Mouse (Mus musculus): Measurements from ENCODE around the gene Atp5j2. TPM values are rescaled to one million over a fixed set of nuclear protein-coding genes. Genes with fewer than 3 reads are reported as not detected.
A peak's percentile ranks its signal among the peaks of the same experiment; 100 is the strongest.

Gene Atp5j2
- total and polyA plus RNA-seq, 3 experiments, result 493 to 733 (median 543) TPM

- TF ChIP-seq TCF12 (IDR thresholded peaks at IDR 0.05; ENCODE audit: low read depth, low read length) (peak; percentile 59), HCFC1 (IDR thresholded peaks at IDR 0.05; ENCODE audit: low read depth, low read length) (no peak), ZNF384 (IDR thresholded peaks at IDR 0.05; ENCODE audit: low read depth, low read length) (no peak; the same call in 1 of the 2 replicates), ELF1 (IDR thresholded peaks at IDR 0.05; ENCODE audit: low read depth, low read length) (peak; percentile 31; the same call in 1 of the 2 replicates), MEF2A (IDR thresholded peaks at IDR 0.05; ENCODE audit: extremely low read depth, insufficient replicate concordance, low read depth, low read length, poor library complexity, severe bottlenecking) (no peak), SIN3A (IDR thresholded peaks at IDR 0.05; ENCODE audit: low read length) (peak; percentile 63), POLR2AphosphoS2 (IDR thresholded peaks at IDR 0.05; ENCODE audit: low read length) (peak; percentile 75), KAT2A (conservative IDR thresholded peaks at IDR 0.05; ENCODE audit: low read depth, low read length) (0 out of 2 replicates have a peak, but pooled peaks have one; percentile 41), TAL1 (IDR thresholded peaks at IDR 0.05; ENCODE audit: low read length) (no peak), EP300 (IDR thresholded peaks at IDR 0.05; ENCODE audit: low read depth in 1 of 2, low read length in 2 of 2) (peak in 1 of 2 experiments; percentile 74; a peak in 3 of 4 replicates), NELFE (IDR thresholded peaks at IDR 0.05; ENCODE audit: low read depth, low read length) (peak; percentile 71; the same call in 1 of the 2 replicates)
Observed at GRCm38 (mm10) chr5:145223395-145223794, 31.5 kb upstream of the Atp5j2 start (continued).

GRCm38 (mm10) chr5:145222840-145223239 is 31.0 kb upstream of the Atp5j2 start:
- H3K4me3 ChIP-seq (ENCODE audit: control insufficient read depth in 1 of 2, insufficient read depth in 1 of 2, low read depth in 2 of 2, low read length in 2 of 2), result peak overlapping the region; percentile 64 to 76
- H3K27me3 ChIP-seq (ENCODE audit: control insufficient read depth in 1 of 2, insufficient read depth in 2 of 2, low read length in 2 of 2), result no peaks in the 10 kb centered on the region
- H3K9me3 ChIP-seq (replicated peaks; ENCODE audit: insufficient read depth, low read length), result no peaks in the 10 kb centered on the region
- H3K27ac ChIP-seq (ENCODE audit: control insufficient read depth, low read depth, low read length), result peak overlapping the region; percentile 98
- DNase-seq (ENCODE audit: low read depth, low spot score), result peak; percentile 88
- peaks cover 3 to 14% of the 10 kb centered on the region in 2 experiments; a peak in 2 of 4 replicates for H3K4me1 ChIP-seq (ENCODE audit: control insufficient read depth in 1 of 2, insufficient read depth in 2 of 2, low read length in 2 of 2)
- H3K36me3 ChIP-seq (ENCODE audit: control insufficient read depth in 1 of 2, insufficient read depth in 2 of 2, low read length in 2 of 2), result peaks cover 0 to 3% of the 10 kb centered on the region in 2 experiments; a peak in 3 of 4 replicates
- peak overlapping the region; percentile 72 for H3K9ac ChIP-seq (ENCODE audit: control insufficient read depth, low read depth, low read length, poor library complexity, severe bottlenecking)
- H3K79me2 ChIP-seq (ENCODE audit: control insufficient read depth, insufficient read depth, low read length, poor library complexity), result no peaks in the 10 kb centered on the region; the same call in 1 of the 2 replicates
- TF ChIP-seq POLR2A (IDR thresholded peaks at IDR 0.05; ENCODE audit: control insufficient read depth in 1 of 2, insufficient read depth in 1 of 2, low read depth in 1 of 2, low read length in 2 of 2, poor library complexity in 1 of 2), result 0 out of 4 replicates have a peak, but pooled peaks of 1 of the 2 experiments have one; percentile 33
- TF ChIP-seq ELF1 (IDR thresholded peaks at IDR 0.05; ENCODE audit: low read depth, low read length), result no peak
- TF ChIP-seq HCFC1 (IDR thresholded peaks at IDR 0.05; ENCODE audit: low read depth, low read length), result no peak
- TF ChIP-seq NRF1 (IDR thresholded peaks at IDR 0.05; ENCODE audit: insufficient read depth, low read depth, low read length, poor library complexity, severe bottlenecking), result no peak
- peak; percentile 95 for TF ChIP-seq ZKSCAN1 (IDR thresholded peaks at IDR 0.05; ENCODE audit: low read depth, low read length)
- TF ChIP-seq SIN3A (IDR thresholded peaks at IDR 0.05; ENCODE audit: low read length), result no peak
- TF ChIP-seq CTCF (IDR thresholded peaks at IDR 0.05 in 2 of 3, conservative IDR thresholded peaks at IDR 0.05 in 1 of 3; ENCODE audit: control insufficient read depth in 1 of 3, insufficient read depth in 1 of 3, low read depth in 2 of 3, low read length in 3 of 3, poor library complexity in 1 of 3, severe bottlenecking in 1 of 3), result no peak
- TF ChIP-seq RCOR1 (IDR thresholded peaks at IDR 0.05; ENCODE audit: low read depth, low read length), result peak; percentile 24
- TF ChIP-seq USF1 (IDR thresholded peaks at IDR 0.05; ENCODE audit: low read depth, low read length), result no peak
- peak; percentile 33; the same call in 1 of the 2 replicates for TF ChIP-seq MYC (IDR thresholded peaks at IDR 0.05; ENCODE audit: low read depth, low read length)
- TF ChIP-seq ETS1 (IDR thresholded peaks at IDR 0.05; ENCODE audit: low read depth, low read length), result peak; percentile 86
- TF ChIP-seq EP300 (IDR thresholded peaks at IDR 0.05; ENCODE audit: low read depth in 1 of 2, low read length in 2 of 2), result peak; percentile 76 to 88
- peak; percentile 12; the same call in 1 of the 2 replicates for TF ChIP-seq POLR2AphosphoS2 (IDR thresholded peaks at IDR 0.05; ENCODE audit: low read length)
- no peak for TF ChIP-seq CHD2 (IDR thresholded peaks at IDR 0.05; ENCODE audit: low read length)
- TF ChIP-seq USF2 (IDR thresholded peaks at IDR 0.05; ENCODE audit: borderline replicate concordance in 1 of 2, insufficient read depth in 1 of 2, low read depth in 1 of 2, low read length in 2 of 2), result no peak
- TF ChIP-seq KAT2A (conservative IDR thresholded peaks at IDR 0.05; ENCODE audit: low read depth, low read length), result no peak
- peak; percentile 55 for TF ChIP-seq MAX (IDR thresholded peaks at IDR 0.05; ENCODE audit: low read length)
- TF ChIP-seq MXI1 (IDR thresholded peaks at IDR 0.05; ENCODE audit: low read depth, low read length), result peak; percentile 10; the same call in 1 of the 2 replicates
- no peak; the same call in 1 of the 2 replicates for TF ChIP-seq MAZ (IDR thresholded peaks at IDR 0.05; ENCODE audit: low read depth, low read length)
- no peak for TF ChIP-seq GABPA (IDR thresholded peaks at IDR 0.05; ENCODE audit: low read depth, low read length)
- no peak for TF ChIP-seq POLR2AphosphoS5 (IDR thresholded peaks at IDR 0.05; ENCODE audit: borderline replicate concordance, low read depth, low read length)
- TF ChIP-seq BHLHE40 (IDR thresholded peaks at IDR 0.05; ENCODE audit: borderline replicate concordance, low read depth, low read length), result no peak
- TF ChIP-seq GATA1 (IDR thresholded peaks at IDR 0.05; ENCODE audit: low read depth, low read length), result peak; percentile 51; the same call in 1 of the 2 replicates
- TF ChIP-seq ZNF384 (IDR thresholded peaks at IDR 0.05; ENCODE audit: low read depth, low read length), result no peak
- TF ChIP-seq ZMIZ1 (IDR thresholded peaks at IDR 0.05; ENCODE audit: low read depth, low read length), result no peak
- no peak; the same call in 1 of the 2 replicates for TF ChIP-seq E2F4 (IDR thresholded peaks at IDR 0.05; ENCODE audit: borderline replicate concordance, low read depth, low read length)
- no peak for TF ChIP-seq UBTF (IDR thresholded peaks at IDR 0.05; ENCODE audit: borderline replicate concordance, insufficient read depth, low read depth, low read length)
- no peak for TF ChIP-seq MEF2A (IDR thresholded peaks at IDR 0.05; ENCODE audit: extremely low read depth, insufficient replicate concordance, low read depth, low read length, poor library complexity, severe bottlenecking)
- TF ChIP-seq TBP (IDR thresholded peaks at IDR 0.05; ENCODE audit: low read depth, low read length), result peak; percentile 15; the same call in 1 of the 2 replicates
